Mouse (Mus musculus) adrenal gland, adult 18-20 months (tissue): ENCODE data around the gene Naa80. TPM values are rescaled to one million over a fixed set of nuclear protein-coding genes. Genes with fewer than 3 reads are reported as not detected.
"Not testable (repeated sequence)": the region's sequence is repeated elsewhere in the genome, so short reads cannot be mapped to it uniquely, and the experiment has no call there.

ENCODE experiments used
- DNase-seq, 2 experiments: peaks; one replicate each; pipeline ENCODE4 v3.0.0; 2021 to 2022; ENCODE audit warnings: low spot score in 2 of 2
- total RNA-seq, 2 experiments: library from RNA; stranded (reverse); gene quantifications; 1 replicate in 1 of 2; 2 replicates in 1 of 2; pipeline ENCODE4 v1.2.3; 2021

Gene Naa80
- total RNA-seq, 2 experiments from 2014 or later: 13.3 to 16.5 TPM

GRCm38 (mm10) chr9:107571534-107572326 lies 7.0 kb upstream of the Naa80 start:
- no peak for DNase-seq

GRCm38 (mm10) chr9:107572327-107572662 lies 6.4 kb upstream of the Naa80 start:
- DNase-seq: no peak

- not testable (repeated sequence) for DNase-seq
These were observed 4.9 kb upstream of the Naa80 start for GRCm38 (mm10) chr9:107573774-107574173.

GRCm38 (mm10) chr9:107575579-107576356 lies 2.9 kb upstream of the Naa80 start:
- no peak for DNase-seq

GRCm38 (mm10) chr9:107576357-107577107 lies 2.2 kb upstream of the Naa80 start, which contains the start of gene Hyal1:
Gene Hyal1, plus strand, starts transcription at chr9:107576927.
- DNase-seq: peak; percentile 62 to 70

- DNase-seq: no peak
These were observed 816 bp upstream of the Naa80 start for GRCm38 (mm10) chr9:107577871-107578270.

GRCm38 (mm10) chr9:107579023-107579900 lies 575 bp downstream of the Naa80 start:
- DNase-seq: no peak

GRCm38 (mm10) chr9:107580501-107581317 lies 2.0 kb downstream of the Naa80 start, which contains the start of gene Hyal3:
Gene Hyal3, plus strand, starts transcription at chr9:107580818.
- peak; percentile 76 to 80 for DNase-seq

GRCm38 (mm10) chr9:107581584-107581983 lies 2.9 kb downstream of the Naa80 start:
- no peak for DNase-seq

- no peak for DNase-seq
These were observed 3.9 kb downstream of the Naa80 start for GRCm38 (mm10) chr9:107582509-107583062.

- no peak for DNase-seq
These were observed 4.5 kb downstream of the Naa80 start for GRCm38 (mm10) chr9:107583174-107583573.

- DNase-seq: no peak
These were observed 7.8 kb downstream of the Naa80 start for GRCm38 (mm10) chr9:107586504-107586903.

GRCm38 (mm10) chr9:107586974-107587832 lies 8.5 kb downstream of the Naa80 start, which contains the start of gene Ifrd2:
Gene Ifrd2, plus strand, starts transcription at chr9:107587642.
- DNase-seq: peak; percentile 86

- no peak for DNase-seq
These were observed 9.3 kb downstream of the Naa80 start for GRCm38 (mm10) chr9:107587833-107588639.

- no peak for DNase-seq
These were observed 11.5 kb downstream of the Naa80 start for GRCm38 (mm10) chr9:107590058-107590772.

GRCm38 (mm10) chr9:107590773-107591060 lies 12.0 kb downstream of the Naa80 start:
- no peak for DNase-seq
